Mouse (Mus musculus): ENCODE data around the gene Olfr967. TPM values are rescaled to one million over a fixed set of nuclear protein-coding genes. Genes with fewer than 3 reads are reported as not detected.
"Not testable (repeated sequence)": the region's sequence is repeated elsewhere in the genome, so short reads cannot be mapped to it uniquely, and the experiment has no call there.

The Olfr967 gene
- polyA plus RNA-seq (2015; fragmentation: Nextera tagmentation; extraction: Ambion mirVana): not detected in 2 replicates

- ATAC-seq: no peak
- no peak within 1 kb of the TSS for H3K4me2 ChIP-seq (replicated peaks)
- H3K9me3 ChIP-seq: no peaks in the 10 kb centered on the region
- H3K27ac ChIP-seq: no peak within 1 kb of the TSS
- H3K36me3 ChIP-seq: no peaks in the 10 kb centered on the region
- H3K9ac ChIP-seq: no peak within 1 kb of the TSS
- H3K27me3 ChIP-seq (replicated peaks): no peaks in the 10 kb centered on the region
- no peak within 1 kb of the TSS for H3K4me3 ChIP-seq (replicated peaks)
- no peaks in the 10 kb centered on the region for H3K4me1 ChIP-seq (replicated peaks)
These were observed at the start of gene Olfr967 for GRCm38 (mm10) chr9:39745949-39746348. Gene Olfr967 (plus strand): TSS chr9:39746249.

- not testable (repeated sequence) for H3K9ac ChIP-seq; H3K4me2 ChIP-seq (replicated peaks); H3K27ac ChIP-seq; H3K36me3 ChIP-seq; H3K4me3 ChIP-seq (replicated peaks); ATAC-seq; H3K27me3 ChIP-seq (replicated peaks); H3K9me3 ChIP-seq; H3K4me1 ChIP-seq (replicated peaks)
- WGBS: 79% methylated on average over 8 of the region's 8 CpGs
These were observed 44.9 kb upstream of the Olfr967 start for GRCm38 (mm10) chr9:39701123-39701522.

GRCm38 (mm10) chr9:39707017-39707416, 39.0 kb upstream of the Olfr967 start, which contains the start of gene Olfr149:
Gene Olfr149 (minus strand): TSS chr9:39707117.
- Histone ChIP-seq H3K4me3 (replicated peaks) (no peak within 1 kb of the TSS), H3K9me3 (no peaks in the 10 kb centered on the region)
- no peak for ATAC-seq

GRCm38 (mm10) chr9:39708958-39709357, 37.1 kb upstream of the Olfr967 start:
- H3K4me1 ChIP-seq (replicated peaks): no peaks in the 10 kb centered on the region
- ATAC-seq: peak; percentile 41; the same call in 1 of the 2 replicates
- no peak overlapping the region for H3K4me3 ChIP-seq (replicated peaks)
- H3K4me2 ChIP-seq (replicated peaks): no peak overlapping the region
- no peaks in the 10 kb centered on the region for H3K36me3 ChIP-seq
- H3K27ac ChIP-seq: no peak overlapping the region
- H3K27me3 ChIP-seq (replicated peaks): no peaks in the 10 kb centered on the region
- H3K9me3 ChIP-seq: no peaks in the 10 kb centered on the region
- 55% methylated on average over 3 of the region's 3 CpGs for WGBS
- no peak overlapping the region for H3K9ac ChIP-seq

More at GRCm38 (mm10) chr9:39707017-39707416, 39.0 kb upstream of the Olfr967 start, which contains the start of gene Olfr149:
- H3K4me2 ChIP-seq (replicated peaks): no peak within 1 kb of the TSS
- H3K27me3 ChIP-seq (replicated peaks): no peaks in the 10 kb centered on the region
- no peaks in the 10 kb centered on the region for H3K36me3 ChIP-seq
- no peak within 1 kb of the TSS for H3K27ac ChIP-seq
- no peak within 1 kb of the TSS for H3K9ac ChIP-seq
- no peaks in the 10 kb centered on the region for H3K4me1 ChIP-seq (replicated peaks)

- Histone ChIP-seq H3K27ac (no peak within 1 kb of the TSS), H3K9ac (no peak within 1 kb of the TSS), H3K4me1 (replicated peaks) (no peaks in the 10 kb centered on the region), H3K9me3 (no peaks in the 10 kb centered on the region), H3K4me3 (replicated peaks) (no peak within 1 kb of the TSS), H3K36me3 (no peaks in the 10 kb centered on the region), H3K4me2 (replicated peaks) (no peak within 1 kb of the TSS), H3K27me3 (replicated peaks) (no peaks in the 10 kb centered on the region)
- no peak for ATAC-seq
These were observed 35.0 kb upstream of the Olfr967 start, which contains the start of gene Olfr965 for GRCm38 (mm10) chr9:39711053-39711452. Gene Olfr965 (plus strand): TSS chr9:39711353.

- Histone ChIP-seq H3K27me3 (replicated peaks) (no peaks in the 10 kb centered on the region), H3K27ac (no peak within 1 kb of the TSS), H3K4me1 (replicated peaks) (no peaks in the 10 kb centered on the region), H3K9me3 (no peaks in the 10 kb centered on the region), H3K9ac (no peak within 1 kb of the TSS), H3K4me3 (replicated peaks) (no peak within 1 kb of the TSS), H3K4me2 (replicated peaks) (no peak within 1 kb of the TSS), H3K36me3 (no peaks in the 10 kb centered on the region)
- no peak for ATAC-seq
These were observed 15.4 kb upstream of the Olfr967 start, which contains the start of gene Olfr150 for GRCm38 (mm10) chr9:39730678-39731077. Gene Olfr150 (plus strand): TSS chr9:39730978.

- H3K27ac ChIP-seq: no peak overlapping the region
- no peaks in the 10 kb centered on the region for H3K4me1 ChIP-seq (replicated peaks)
- no peak overlapping the region for H3K4me2 ChIP-seq (replicated peaks)
- no peak for ATAC-seq
- no peak overlapping the region for H3K4me3 ChIP-seq (replicated peaks)
- H3K27me3 ChIP-seq (replicated peaks): no peaks in the 10 kb centered on the region
- no peaks in the 10 kb centered on the region for H3K9me3 ChIP-seq
- H3K36me3 ChIP-seq: no peaks in the 10 kb centered on the region
- H3K9ac ChIP-seq: no peak overlapping the region
- WGBS: 75% methylated on average over 1 of the region's 1 CpGs
These were observed 5.3 kb upstream of the Olfr967 start for GRCm38 (mm10) chr9:39740741-39741140.

GRCm38 (mm10) chr9:39746428-39746827, 379 bp downstream of the Olfr967 start:
- Histone ChIP-seq H3K4me2 (replicated peaks) (no peak overlapping the region), H3K27me3 (replicated peaks) (no peaks in the 10 kb centered on the region), H3K9ac (no peak overlapping the region), H3K36me3 (no peaks in the 10 kb centered on the region), H3K9me3 (no peaks in the 10 kb centered on the region), H3K27ac (no peak overlapping the region), H3K4me3 (replicated peaks) (no peak overlapping the region), H3K4me1 (replicated peaks) (no peaks in the 10 kb centered on the region)
- ATAC-seq: no peak
- 86% methylated on average over 1 of the region's 1 CpGs for WGBS

- WGBS: 81% methylated on average over 1 of the region's 1 CpGs
- ATAC-seq: no peak
- Histone ChIP-seq H3K4me2 (replicated peaks) (no peak within 1 kb of the TSS), H3K9me3 (no peaks in the 10 kb centered on the region), H3K27me3 (replicated peaks) (no peaks in the 10 kb centered on the region), H3K27ac (no peak within 1 kb of the TSS), H3K9ac (no peak within 1 kb of the TSS), H3K4me3 (replicated peaks) (no peak within 1 kb of the TSS), H3K36me3 (no peaks in the 10 kb centered on the region), H3K4me1 (replicated peaks) (no peaks in the 10 kb centered on the region)
These were observed 37.1 kb downstream of the Olfr967 start, which contains the start of gene Olfr968 for GRCm38 (mm10) chr9:39783153-39783552. Gene Olfr968 (minus strand): TSS chr9:39783253.

GRCm38 (mm10) chr9:39790558-39790957, 44.5 kb downstream of the Olfr967 start, which contains the start of gene Olfr969:
Gene Olfr969 (plus strand): TSS chr9:39790945.
- Histone ChIP-seq H3K9ac (no peak within 1 kb of the TSS), H3K9me3 (no peaks in the 10 kb centered on the region), H3K4me2 (replicated peaks) (no peak within 1 kb of the TSS), H3K4me3 (replicated peaks) (no peak within 1 kb of the TSS), H3K27me3 (replicated peaks) (no peaks in the 10 kb centered on the region), H3K4me1 (replicated peaks) (no peaks in the 10 kb centered on the region), H3K36me3 (no peaks in the 10 kb centered on the region), H3K27ac (no peak within 1 kb of the TSS)
- no peak for ATAC-seq
- 71% methylated on average over 2 of the region's 2 CpGs for WGBS

Other genes with a start within 250 kb of the Olfr967 start
- not detected in 2 replicates for gene Olfr957, start 230.4 kb upstream of the Olfr967 start, polyA plus RNA-seq (2015; fragmentation: Nextera tagmentation; extraction: Ambion mirVana)
- not detected in 2 replicates for gene Olfr958, start 192.2 kb upstream of the Olfr967 start, polyA plus RNA-seq (2015; fragmentation: Nextera tagmentation; extraction: Ambion mirVana)
- not detected in 2 replicates for gene Olfr959, start 170.7 kb upstream of the Olfr967 start, polyA plus RNA-seq (2015; fragmentation: Nextera tagmentation; extraction: Ambion mirVana)
- 18.3 and 20.1 TPM in 2 replicates for gene AW551984, start 141.8 kb upstream of the Olfr967 start, polyA plus RNA-seq (2015; fragmentation: Nextera tagmentation; extraction: Ambion mirVana)
- not detected in 2 replicates for gene Olfr148, start 135.6 kb upstream of the Olfr967 start, polyA plus RNA-seq (2015; fragmentation: Nextera tagmentation; extraction: Ambion mirVana)
- not detected in 2 replicates for gene Olfr960, start 124.9 kb upstream of the Olfr967 start, polyA plus RNA-seq (2015; fragmentation: Nextera tagmentation; extraction: Ambion mirVana)
- gene Olfr961, start 101.2 kb upstream of the Olfr967 start, polyA plus RNA-seq (2015; fragmentation: Nextera tagmentation; extraction: Ambion mirVana): not detected in 2 replicates
- not detected in 2 replicates for gene Olfr963, start 79.0 kb upstream of the Olfr967 start, polyA plus RNA-seq (2015; fragmentation: Nextera tagmentation; extraction: Ambion mirVana)
- gene Olfr149, start 39.1 kb upstream of the Olfr967 start, polyA plus RNA-seq (2015; fragmentation: Nextera tagmentation; extraction: Ambion mirVana): not detected in 2 replicates
- gene Olfr965, start 34.9 kb upstream of the Olfr967 start, polyA plus RNA-seq (2015; fragmentation: Nextera tagmentation; extraction: Ambion mirVana): not detected in 2 replicates
- not detected in 2 replicates for gene Olfr150, start 15.3 kb upstream of the Olfr967 start, polyA plus RNA-seq (2015; fragmentation: Nextera tagmentation; extraction: Ambion mirVana)
- not detected in 2 replicates for gene Olfr968, start 37.0 kb downstream of the Olfr967 start, polyA plus RNA-seq (2015; fragmentation: Nextera tagmentation; extraction: Ambion mirVana)
- gene Olfr969, start 44.7 kb downstream of the Olfr967 start, polyA plus RNA-seq (2015; fragmentation: Nextera tagmentation; extraction: Ambion mirVana): not detected in 2 replicates
- not detected in 2 replicates for gene Olfr970, start 62.6 kb downstream of the Olfr967 start, polyA plus RNA-seq (2015; fragmentation: Nextera tagmentation; extraction: Ambion mirVana)
- not detected in 2 replicates for gene Olfr971, start 90.6 kb downstream of the Olfr967 start, polyA plus RNA-seq (2015; fragmentation: Nextera tagmentation; extraction: Ambion mirVana)
- gene Olfr972, start 120.2 kb downstream of the Olfr967 start, polyA plus RNA-seq (2015; fragmentation: Nextera tagmentation; extraction: Ambion mirVana): not detected in 2 replicates
- not detected in 2 replicates for gene Olfr229, start 161.1 kb downstream of the Olfr967 start, polyA plus RNA-seq (2015; fragmentation: Nextera tagmentation; extraction: Ambion mirVana)
- not detected in 2 replicates for gene Olfr974, start 191.3 kb downstream of the Olfr967 start, polyA plus RNA-seq (2015; fragmentation: Nextera tagmentation; extraction: Ambion mirVana)
- not detected in 2 replicates for gene Olfr975, start 205.8 kb downstream of the Olfr967 start, polyA plus RNA-seq (2015; fragmentation: Nextera tagmentation; extraction: Ambion mirVana)
- gene Olfr976, start 214.9 kb downstream of the Olfr967 start, polyA plus RNA-seq (2015; fragmentation: Nextera tagmentation; extraction: Ambion mirVana): not detected in 2 replicates
- gene Olfr978, start 245.9 kb downstream of the Olfr967 start, polyA plus RNA-seq (2015; fragmentation: Nextera tagmentation; extraction: Ambion mirVana): not detected in 2 replicates